Mouse (Mus musculus): ENCODE results near the gene Mrnip. TPM values are rescaled to one million over a fixed set of nuclear protein-coding genes. Genes with fewer than 3 reads are reported as not detected.

The Mrnip gene
- polyA plus RNA-seq, 1 experiment: 8.3 TPM

GRCm38 (mm10) chr11:50180478-50181231 lies 6.4 kb downstream of the Mrnip start:
- no peak for TF ChIP-seq GATA1 (IDR thresholded peaks at IDR 0.05; ENCODE audit: low read length)

GRCm38 (mm10) chr11:50182702-50183101 lies 8.5 kb downstream of the Mrnip start:
- no peak for TF ChIP-seq GATA1 (IDR thresholded peaks at IDR 0.05; ENCODE audit: low read length)

- TF ChIP-seq GATA1 (IDR thresholded peaks at IDR 0.05; ENCODE audit: low read length): no peak
These were observed 10.5 kb downstream of the Mrnip start for GRCm38 (mm10) chr11:50184788-50185187.

GRCm38 (mm10) chr11:50188682-50189081 lies 14.4 kb downstream of the Mrnip start:
- no peak for TF ChIP-seq GATA1 (IDR thresholded peaks at IDR 0.05; ENCODE audit: low read length)

DNA sequence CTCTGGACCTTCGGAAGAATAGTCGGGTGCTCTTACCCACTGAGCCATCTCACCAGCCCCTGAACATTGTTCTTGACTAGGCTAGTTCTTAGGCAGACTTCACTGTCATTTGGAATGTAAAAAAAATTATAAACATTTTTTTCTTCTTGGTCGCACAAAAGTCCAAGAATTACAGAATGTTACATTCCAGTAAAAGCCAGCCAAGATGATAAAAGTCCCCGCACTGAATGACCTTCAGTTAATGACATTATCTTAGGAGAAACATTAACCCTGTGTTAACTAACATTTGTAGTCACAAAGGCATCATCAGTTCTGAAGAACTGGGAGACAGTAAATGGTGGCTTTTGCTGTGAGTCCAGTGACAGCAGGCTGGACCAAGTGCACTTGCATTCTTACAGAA lies 16.1 kb downstream of the Mrnip start:
- no peak for TF ChIP-seq GATA1 (IDR thresholded peaks at IDR 0.05; ENCODE audit: low read length)

DNA sequence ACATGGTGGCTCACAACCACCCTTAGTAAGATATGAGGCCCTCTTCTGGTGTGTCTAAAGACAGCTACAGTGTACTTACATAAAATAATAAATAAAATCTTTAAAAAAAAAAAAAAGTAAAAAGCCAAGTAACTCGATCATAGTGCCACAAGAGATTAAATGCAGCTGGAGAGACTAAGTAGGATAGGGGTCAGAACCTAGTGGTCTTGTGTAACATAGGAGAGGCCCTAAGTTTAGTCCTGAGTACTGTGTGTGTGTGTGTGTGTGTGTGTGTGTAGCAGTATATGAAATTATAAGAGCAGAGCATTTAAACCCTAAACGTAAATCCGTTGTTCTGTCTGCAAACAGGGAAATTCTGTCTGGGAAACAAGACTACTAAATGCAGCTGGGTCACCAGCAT lies 18.0 kb downstream of the Mrnip start:
- TF ChIP-seq GATA1 (IDR thresholded peaks at IDR 0.05; ENCODE audit: low read length): no peak

DNA sequence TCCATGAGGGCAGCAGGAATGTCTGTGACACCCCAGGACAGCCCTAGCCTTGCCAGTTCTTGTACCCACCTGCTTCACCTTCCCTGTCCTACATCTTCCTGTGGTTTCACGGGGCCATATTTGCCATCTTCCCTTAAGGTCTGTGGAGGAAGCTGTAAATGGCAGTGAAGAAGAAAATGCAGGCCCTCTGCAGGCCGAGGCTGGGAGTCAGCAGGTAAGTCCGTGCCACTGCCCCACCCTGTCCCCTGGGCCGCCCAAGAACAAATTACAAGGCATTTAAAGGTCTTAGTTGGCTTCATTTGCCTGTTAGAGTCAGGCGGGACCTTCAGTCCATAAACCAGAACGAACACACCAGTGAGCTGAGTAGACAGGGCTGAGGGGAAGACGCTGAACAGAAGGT lies 19.8 kb downstream of the Mrnip start:
- TF ChIP-seq GATA1 (IDR thresholded peaks at IDR 0.05; ENCODE audit: low read length): no peak

DNA sequence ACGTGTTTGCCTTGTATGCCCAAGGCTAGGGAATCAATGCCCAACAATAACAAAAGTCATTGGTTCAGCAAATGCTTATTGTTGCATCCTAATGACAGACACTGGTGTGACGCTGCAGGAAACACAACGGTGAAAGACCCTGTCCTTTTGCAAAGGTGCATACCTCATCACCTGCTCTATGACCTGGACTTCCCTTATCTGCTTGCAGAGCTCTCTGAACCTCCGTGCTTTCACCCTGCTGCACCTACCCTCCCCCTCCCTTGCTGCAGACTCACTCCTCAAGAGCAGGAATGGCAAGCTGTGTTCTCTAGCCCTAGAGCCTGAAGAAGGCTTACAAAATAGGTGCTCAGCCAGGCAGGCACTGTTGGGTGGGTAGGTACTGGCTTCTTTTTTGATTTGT lies 20.5 kb downstream of the Mrnip start:
- no peak for TF ChIP-seq GATA1 (IDR thresholded peaks at IDR 0.05; ENCODE audit: low read length)

- TF ChIP-seq GATA1 (IDR thresholded peaks at IDR 0.05; ENCODE audit: low read length): no peak
These were observed 23.3 kb downstream of the Mrnip start for GRCm38 (mm10) chr11:50197500-50197899.

DNA sequence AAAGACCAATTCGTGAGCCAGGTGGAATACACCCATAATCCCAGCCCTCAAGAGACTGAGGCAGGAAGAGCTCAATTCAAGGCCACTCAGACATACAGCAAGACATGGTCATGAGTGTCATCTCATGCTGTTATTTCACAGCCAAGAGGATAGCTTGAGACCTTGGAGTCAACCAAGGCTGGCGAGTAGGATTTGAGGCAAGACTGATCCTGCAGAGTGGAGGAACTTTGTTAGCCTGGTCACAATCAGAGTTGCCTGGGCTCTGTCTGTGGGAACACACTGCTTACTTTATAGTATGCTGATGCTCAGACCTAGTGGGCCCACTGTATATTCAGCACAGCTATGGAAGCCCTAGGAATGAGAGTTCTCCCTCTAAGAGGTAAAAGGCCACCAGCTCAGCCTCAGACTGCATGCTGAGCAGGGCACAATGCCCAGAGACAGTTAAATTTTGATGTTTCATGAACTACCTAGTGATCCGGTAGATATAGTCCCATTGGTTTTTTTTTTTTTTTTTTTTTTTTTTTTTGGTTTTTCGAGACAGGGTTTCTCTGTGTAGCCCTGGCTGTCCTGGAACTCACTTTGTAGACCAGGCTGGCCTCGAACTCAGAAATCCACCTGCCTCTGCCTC lies 24.1 kb downstream of the Mrnip start:
- no peak for TF ChIP-seq GATA1 (IDR thresholded peaks at IDR 0.05; ENCODE audit: low read length)

DNA sequence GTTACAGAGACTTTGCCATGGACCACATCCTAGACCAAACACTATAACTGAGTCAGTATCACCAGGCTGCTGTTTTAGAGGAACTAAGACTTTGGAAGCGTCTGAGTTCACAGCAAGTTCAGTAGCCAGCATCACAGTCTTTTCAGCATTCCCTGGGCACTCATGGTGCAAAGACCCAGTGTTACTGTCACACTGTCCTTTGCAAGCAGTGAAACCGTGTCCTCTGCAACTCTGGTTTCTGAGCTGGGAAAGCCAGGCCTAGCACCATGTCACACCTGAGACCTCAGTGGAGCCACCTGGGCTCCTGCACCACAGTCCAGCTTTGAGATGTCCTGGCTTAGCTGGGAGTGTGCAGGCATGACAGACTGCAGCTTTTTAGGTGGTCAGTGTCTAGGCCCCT lies 24.7 kb downstream of the Mrnip start:
- no peak for TF ChIP-seq GATA1 (IDR thresholded peaks at IDR 0.05; ENCODE audit: low read length)

DNA sequence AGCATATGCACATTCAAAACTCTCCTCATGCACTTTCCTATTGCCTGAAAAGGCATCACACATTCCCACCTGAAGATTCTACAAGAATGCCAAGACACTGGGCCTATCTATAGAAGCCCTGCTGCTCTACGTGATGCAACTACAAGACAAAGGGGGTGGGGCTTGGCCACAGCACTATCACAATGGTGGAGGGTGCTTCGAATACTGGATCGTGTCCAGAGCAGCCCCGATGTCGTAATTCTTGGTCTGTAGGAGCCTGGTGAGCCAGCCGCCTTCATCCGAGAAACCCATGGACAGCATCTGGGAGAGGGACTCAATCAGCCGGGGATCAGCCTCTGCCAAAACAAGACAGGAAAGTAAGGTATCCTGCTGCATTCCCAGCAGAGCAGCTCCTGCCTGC lies 26.4 kb downstream of the Mrnip start:
- no peak for TF ChIP-seq GATA1 (IDR thresholded peaks at IDR 0.05; ENCODE audit: low read length)

- TF ChIP-seq GATA1 (IDR thresholded peaks at IDR 0.05; ENCODE audit: low read length): no peak
These were observed 27.3 kb downstream of the Mrnip start for GRCm38 (mm10) chr11:50201590-50201989.

DNA sequence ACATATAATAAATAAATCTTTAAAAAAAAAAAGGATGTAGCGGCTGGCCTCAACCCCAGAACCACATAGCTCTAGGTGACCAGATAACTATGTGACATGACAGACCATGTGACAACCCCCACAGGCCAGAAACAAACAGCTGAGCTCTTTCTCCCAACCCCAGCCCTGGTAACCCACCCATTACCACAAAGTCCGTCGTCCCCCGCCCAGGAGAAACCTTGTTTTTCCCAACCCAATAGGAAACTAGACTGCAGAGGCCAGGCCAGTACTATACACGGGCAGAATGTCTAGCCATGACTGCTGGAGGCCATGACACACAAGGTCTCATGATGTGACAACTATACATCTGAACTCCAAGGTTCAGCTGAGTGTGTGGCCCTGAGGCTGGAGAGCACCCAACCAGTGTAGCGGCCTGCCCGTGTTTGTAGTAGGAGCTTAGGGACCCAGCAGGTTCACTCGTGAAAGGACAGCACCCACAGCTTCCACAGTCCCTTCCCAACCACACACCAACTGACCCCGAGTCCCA lies 29.1 kb downstream of the Mrnip start:
- TF ChIP-seq GATA1 (IDR thresholded peaks at IDR 0.05; ENCODE audit: low read length): no peak

GRCm38 (mm10) chr11:50205434-50205833 lies 31.2 kb downstream of the Mrnip start:
- TF ChIP-seq GATA1 (IDR thresholded peaks at IDR 0.05; ENCODE audit: low read length): no peak

DNA sequence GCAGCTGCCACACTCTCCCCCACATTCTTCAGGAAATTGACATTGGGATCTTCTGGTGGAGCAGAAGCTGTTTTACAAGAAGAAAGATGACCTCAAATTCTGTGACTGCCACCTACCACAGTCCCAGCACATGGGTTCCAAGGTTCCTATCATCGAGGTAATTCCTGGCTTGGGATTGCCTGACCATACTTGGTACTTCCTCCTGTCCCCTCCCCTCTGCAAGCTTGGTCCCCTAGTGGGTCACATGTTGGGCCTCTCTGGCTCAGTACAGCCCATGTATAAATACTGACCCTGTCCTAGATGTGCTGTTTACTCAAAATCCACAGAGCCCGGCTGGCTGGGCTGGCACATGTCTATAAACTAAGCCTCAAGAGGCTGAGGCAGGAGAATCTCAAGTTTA lies 31.8 kb downstream of the Mrnip start:
- no peak for TF ChIP-seq GATA1 (IDR thresholded peaks at IDR 0.05; ENCODE audit: low read length)

- TF ChIP-seq GATA1 (IDR thresholded peaks at IDR 0.05; ENCODE audit: low read length): no peak
These were observed 33.1 kb downstream of the Mrnip start for GRCm38 (mm10) chr11:50207344-50207743.
